Mouse (Mus musculus): ENCODE data around the gene Zmynd11.

The Zmynd11 gene

DNA sequence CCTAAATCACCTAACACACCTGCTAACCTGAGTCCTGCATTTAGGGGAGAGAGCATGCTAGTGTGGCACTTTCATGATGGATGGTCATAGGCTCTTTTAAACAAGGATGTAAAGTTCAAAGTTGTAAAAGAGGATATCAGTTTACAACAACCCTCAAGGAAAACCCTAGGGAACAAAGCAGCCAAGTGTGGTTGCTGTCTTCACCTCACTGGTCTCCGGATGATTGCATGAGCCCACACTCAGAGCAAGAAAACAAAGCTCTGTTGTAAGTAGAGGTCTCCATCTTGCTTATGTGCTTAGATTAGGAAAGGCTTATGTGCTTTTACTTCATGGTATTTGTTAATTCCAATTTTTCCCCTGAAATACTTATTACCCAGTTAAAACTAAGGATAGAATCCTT is 104.4 kb downstream of the Zmynd11 start:
- no peak for DNase-seq (ENCODE audit: low spot score in 2 of 2)

- DNase-seq (ENCODE audit: low spot score in 2 of 2) = no peak
These were observed 108.5 kb downstream of the Zmynd11 start for GRCm38 (mm10) chr13:9656613-9657012.

- no peak for DNase-seq (ENCODE audit: low spot score in 2 of 2)
These were observed 112.1 kb downstream of the Zmynd11 start for GRCm38 (mm10) chr13:9653018-9653417.

DNA sequence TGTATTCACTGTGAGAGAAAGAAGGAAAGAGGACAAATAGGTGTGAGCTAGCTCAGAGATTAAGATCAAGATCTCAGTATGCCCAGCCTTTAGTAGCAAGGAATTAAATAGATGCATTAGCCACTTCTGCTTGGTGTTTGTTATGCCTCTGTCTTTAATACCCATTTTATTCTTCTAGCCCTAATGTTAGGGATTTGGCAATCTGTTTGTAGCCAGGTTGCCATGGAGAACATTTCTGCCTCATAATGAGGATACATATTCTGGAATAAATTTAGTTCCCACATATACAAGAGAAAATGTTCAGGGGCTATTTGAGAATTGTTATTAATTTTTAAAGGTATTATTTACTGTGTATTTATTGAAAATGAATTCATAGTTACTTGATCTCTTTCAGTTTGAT is 114.5 kb downstream of the Zmynd11 start:
- no peak for DNase-seq (ENCODE audit: low spot score in 2 of 2)

DNA sequence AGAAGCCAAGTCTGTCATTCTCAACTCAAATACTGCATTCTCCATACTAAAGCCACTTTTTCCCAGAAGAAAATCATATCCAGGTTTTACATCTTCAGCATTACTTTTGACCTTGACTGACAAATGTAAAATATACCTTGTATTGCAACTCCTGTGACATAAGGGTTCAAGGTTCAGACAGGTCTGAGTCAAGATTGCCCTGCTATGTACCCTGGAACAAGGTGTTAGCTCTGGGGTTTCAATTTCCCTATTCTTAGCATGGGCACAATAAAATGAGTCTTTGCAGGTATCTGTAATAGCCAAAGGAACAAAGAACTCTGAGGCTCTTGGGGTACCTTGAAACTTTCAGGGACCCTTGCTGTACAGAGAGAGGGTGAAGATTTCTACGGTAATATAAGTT is 115.2 kb downstream of the Zmynd11 start:
- DNase-seq (ENCODE audit: low spot score in 2 of 2) = no peak

DNA sequence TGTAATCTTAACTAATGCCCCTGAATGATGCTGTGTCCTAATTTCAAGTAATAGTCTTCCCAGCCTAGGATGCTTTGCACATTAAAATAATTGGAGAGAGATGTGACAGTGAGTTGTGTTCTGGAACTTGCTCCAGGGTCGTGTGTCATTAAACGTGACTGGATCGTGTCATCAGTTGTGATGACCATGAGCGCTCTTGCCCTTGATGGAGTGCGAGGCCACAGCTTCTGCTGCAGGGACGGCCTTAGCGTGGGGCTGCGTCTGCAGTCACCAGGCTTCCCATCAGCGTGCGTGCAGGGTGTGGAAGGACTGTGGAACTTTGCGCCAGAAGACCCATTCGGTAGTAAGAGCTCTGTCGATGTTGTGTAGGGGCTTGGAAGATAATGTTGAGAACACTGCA is 116.4 kb downstream of the Zmynd11 start:
- no peak for DNase-seq (ENCODE audit: low spot score in 2 of 2)

DNA sequence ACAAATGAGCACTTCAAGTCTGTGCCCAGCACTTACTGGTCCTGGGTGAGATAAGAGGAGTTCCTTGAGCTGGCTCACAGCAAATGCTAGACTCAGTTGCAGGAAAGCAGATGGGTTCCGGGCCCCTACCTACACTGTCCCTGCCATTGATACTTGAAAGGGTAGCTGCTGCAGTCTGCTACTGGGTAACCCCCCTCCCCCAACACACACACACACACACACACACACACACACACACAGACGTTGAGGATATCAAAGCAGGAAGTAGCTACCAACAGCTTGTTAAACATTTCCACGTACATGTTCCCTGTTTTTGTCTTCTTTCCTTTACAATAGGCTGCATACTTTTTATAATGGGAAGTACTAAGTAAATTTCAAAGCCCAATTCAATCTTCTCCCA is 127.2 kb downstream of the Zmynd11 start:
- DNase-seq (ENCODE audit: low spot score in 2 of 2) = no peak

GRCm38 (mm10) chr13:9636505-9636904 is 128.6 kb downstream of the Zmynd11 start:
- DNase-seq (ENCODE audit: low spot score in 2 of 2) = no peak

GRCm38 (mm10) chr13:9635951-9636350 is 129.2 kb downstream of the Zmynd11 start:
- DNase-seq (ENCODE audit: low spot score in 2 of 2) = no peak
